Mouse (Mus musculus) fat pad, adult 2 months (tissue): ENCODE data around the gene Ptges2.
A peak's percentile ranks its signal among the peaks of the same experiment; 100 is the strongest.

Experiments
- DNase-seq: peaks from one replicate; pipeline ENCODE4 v3.0.0-alpha.2; 2011; ENCODE audit warnings: low read depth, low spot score; ENCODE audit errors: extremely low read depth

The Ptges2 gene

GRCm38 (mm10) chr2:32413936-32414335, 18.2 kb downstream of the Ptges2 start:
- DNase-seq: no peak

- DNase-seq: no peak
Measured at GRCm38 (mm10) chr2:32415801-32416200, 20.1 kb downstream of the Ptges2 start.

- DNase-seq: no peak
Measured at GRCm38 (mm10) chr2:32416556-32416955, 20.9 kb downstream of the Ptges2 start.

GRCm38 (mm10) chr2:32417486-32417885, 21.8 kb downstream of the Ptges2 start:
- no peak for DNase-seq

GRCm38 (mm10) chr2:32418430-32419151, 22.9 kb downstream of the Ptges2 start:
- DNase-seq: no peak

GRCm38 (mm10) chr2:32419359-32419758, 23.7 kb downstream of the Ptges2 start:
- no peak for DNase-seq

GRCm38 (mm10) chr2:32420066-32420608, 24.4 kb downstream of the Ptges2 start:
- no peak for DNase-seq

GRCm38 (mm10) chr2:32420647-32421046, 25.0 kb downstream of the Ptges2 start:
- DNase-seq: no peak

GRCm38 (mm10) chr2:32421851-32422251, 26.2 kb downstream of the Ptges2 start:
- no peak for DNase-seq

- DNase-seq: peak; percentile 92
Measured at GRCm38 (mm10) chr2:32423481-32424331, 28.0 kb downstream of the Ptges2 start.

GRCm38 (mm10) chr2:32424796-32425195, 29.1 kb downstream of the Ptges2 start:
- peak; percentile 88 for DNase-seq

- DNase-seq: no peak
Measured at GRCm38 (mm10) chr2:32425568-32425967, 29.9 kb downstream of the Ptges2 start.

- DNase-seq: no peak
Measured at GRCm38 (mm10) chr2:32426141-32426540, 30.4 kb downstream of the Ptges2 start.

- no peak for DNase-seq
Measured at GRCm38 (mm10) chr2:32427720-32428119, 32.0 kb downstream of the Ptges2 start.

GRCm38 (mm10) chr2:32428262-32428722, 32.6 kb downstream of the Ptges2 start:
- no peak for DNase-seq

GRCm38 (mm10) chr2:32429215-32429891, 33.7 kb downstream of the Ptges2 start:
- no peak for DNase-seq

GRCm38 (mm10) chr2:32430701-32431676, 35.3 kb downstream of the Ptges2 start:
- no peak for DNase-seq

- no peak for DNase-seq
Measured at GRCm38 (mm10) chr2:32436686-32437372, 41.1 kb downstream of the Ptges2 start.

- DNase-seq: no peak
Measured at GRCm38 (mm10) chr2:32437612-32438166, 42.0 kb downstream of the Ptges2 start.
